Comparison of ENCODE assay signal across 23 mouse cellular contexts in genomic region chr4:62290816-62291505, GRCm38 (mm10). TPM values are rescaled to one million over a fixed set of nuclear protein-coding genes. Genes with fewer than 3 reads are reported as not detected.
DNase-seq lines count a peak whose midpoint lies in the region; ATAC-seq lines count a peak whose summit lies in the region.
"Had no signal": no experiment of that assay in that cellular context is flagged by ENCODE, and none has a peak within 500 bp of the region (broad histone marks: within the 10 kb centered on the region; RNA-seq: fewer than 3 reads in every experiment).

No protein-coding gene starts in this region.

- H3K27me3 ChIP-seq in hindbrain, embryonic 13.5 days, result no peaks in the 10 kb centered on the region
- H3K27me3 ChIP-seq in forebrain, embryonic 11.5 days (ENCODE audit: control insufficient read depth, insufficient read depth, low read length), result no peaks in the 10 kb centered on the region
- H3K27me3 ChIP-seq: embryonic facial prominence, embryonic 12.5 days; limb, embryonic 12.5 days; neural tube, embryonic 12.5 days had no signal

- H3K4me2 ChIP-seq in hindbrain, embryonic 13.5 days, result no peak overlapping the region
- H3K4me2 ChIP-seq in forebrain, embryonic 11.5 days (ENCODE audit: low read depth, low read length, severe bottlenecking), result no peak overlapping the region
- H3K4me2 ChIP-seq: embryonic facial prominence, embryonic 12.5 days; limb, embryonic 12.5 days; midbrain, embryonic 11.5 days; neural tube, embryonic 12.5 days had no signal

- H3K4me3 ChIP-seq in hindbrain, embryonic 13.5 days, result no peak overlapping the region
- no peak overlapping the region for H3K4me3 ChIP-seq in forebrain, embryonic 11.5 days (ENCODE audit: low read depth, low read length)
- H3K4me3 ChIP-seq: embryonic facial prominence, embryonic 12.5 days; gastrocnemius, adult 2 months; left cerebral cortex, adult 2 months; limb, embryonic 12.5 days; neural tube, embryonic 12.5 days had no signal

- 92% methylated on average over 9 of the region's 9 CpGs for WGBS in hindbrain, embryonic 13.5 days
- WGBS in forebrain, embryonic 11.5 days, result 93% methylated on average over 9 of the region's 9 CpGs

- DNase-seq in adrenal gland, adult (ENCODE audit: inconsistent age in 2 of 2, low spot score in 1 of 2), result peak; percentile 18 to 47
- no peak for DNase-seq in adrenal gland, postnatal 10 days
- DNase-seq in lung, postnatal 36 days, result peak; percentile 36
- no peak for DNase-seq in lung, postnatal 4 days
- peak; percentile 67 for DNase-seq in 3134 (ENCODE audit: extremely low read depth, insufficient read length, low spot score)
- no peak for DNase-seq in forebrain, embryonic 11.5 days (ENCODE audit: low spot score)
- DNase-seq: cerebellum, adult 11 months; gastrocnemius, adult 2 months; kidney, adult 11 months; kidney, postnatal 10 days; right cerebral cortex, postnatal 14 days; thymus, adult 18-20 months had no signal

- H3K27ac ChIP-seq in hindbrain, embryonic 13.5 days, result no peak overlapping the region
- no peak overlapping the region for H3K27ac ChIP-seq in forebrain, embryonic 11.5 days (ENCODE audit: low read depth, low read length)
- H3K27ac ChIP-seq: embryonic facial prominence, embryonic 12.5 days; gastrocnemius, adult 2 months; left cerebral cortex, adult 2 months; limb, embryonic 12.5 days; liver, embryonic 14.5 days; neural tube, embryonic 12.5 days had no signal

- H3K9me3 ChIP-seq in hindbrain, embryonic 13.5 days, result no peaks in the 10 kb centered on the region
- no peaks in the 10 kb centered on the region for H3K9me3 ChIP-seq in forebrain, embryonic 11.5 days (ENCODE audit: control insufficient read depth, low read length)
- H3K9me3 ChIP-seq: embryonic facial prominence, embryonic 12.5 days; limb, embryonic 12.5 days; neural tube, embryonic 12.5 days had no signal

- H3K9ac ChIP-seq in hindbrain, embryonic 13.5 days, result no peak overlapping the region
- no peak overlapping the region for H3K9ac ChIP-seq in forebrain, embryonic 11.5 days (ENCODE audit: low read length)
- H3K9ac ChIP-seq: embryonic facial prominence, embryonic 12.5 days; limb, embryonic 12.5 days; liver, embryonic 14.5 days; neural tube, embryonic 12.5 days had no signal

- peaks cover 45% of the 10 kb centered on the region for H3K4me1 ChIP-seq in hindbrain, embryonic 13.5 days (replicated peaks)
- peaks cover 3% of the 10 kb centered on the region; the same call in 1 of the 2 replicates for H3K4me1 ChIP-seq in forebrain, embryonic 11.5 days (replicated peaks; ENCODE audit: control insufficient read depth, insufficient read depth, low read length)

- peak; percentile 49 for ATAC-seq in common myeloid progenitor, adult 5-6 weeks (replicated peaks; ENCODE audit: low read depth, poor library complexity, severe bottlenecking)
- no peak for ATAC-seq in hindbrain, embryonic 13.5 days (ENCODE audit: low FRiP score)
- ATAC-seq in forebrain, embryonic 11.5 days (replicated peaks; ENCODE audit: low FRiP score), result no peak
- ATAC-seq: activated CD4-positive, CD25-positive, alpha-beta regulatory T cell, adult 4 months; hindbrain, embryonic 16.5 days; lung, postnatal 0 days had no signal

- peaks cover 17% of the 10 kb centered on the region for H3K36me3 ChIP-seq in hindbrain, embryonic 13.5 days
- no peaks in the 10 kb centered on the region for H3K36me3 ChIP-seq in forebrain, embryonic 11.5 days (ENCODE audit: control insufficient read depth, insufficient read depth, low read length)
- H3K36me3 ChIP-seq: embryonic facial prominence, embryonic 12.5 days had no signal

RNA-seq across cellular contexts. Expression of gene Slc31a2, which starts 28.6 kb away (rescaled TPM):
- 10 to 100 TPM; 14.8 to 16.6 TPM for total RNA-seq in adrenal gland, postnatal 10 days (2021)
- total RNA-seq in common myeloid progenitor, adult 5-6 weeks (2017), result 4.9 and 6.8 TPM in 2 replicates
- 15.2 and 15.3 TPM in 2 replicates for polyA plus RNA-seq in hindbrain, embryonic 13.5 days (2015; fragmentation: Nextera tagmentation; extraction: Ambion mirVana)
- polyA plus RNA-seq in forebrain, embryonic 11.5 days (2014; fragmentation: Nextera tagmentation; extraction: Ambion mirVana), result 7.9 and 8.9 TPM in 2 replicates

Comparison
In these comparisons a context has a peak if more than half of its experiments do, and no peak if none do; other contexts are left out.
1. DNase-seq: peak in adrenal gland, adult (2 of 2), lung, postnatal 36 days (single experiment) and 3134 (single experiment); none in adrenal gland, postnatal 10 days (single experiment), lung, postnatal 4 days (0 of 2) and forebrain, embryonic 11.5 days (single experiment).